Mouse (Mus musculus) intestine, postnatal 0 days (tissue): ENCODE measurements at regions not wholly inside any gene's neighbourhood (a gene's known extent, or its start where the extent isn't known, plus 50 kb on each side); places are given as distances from the start of the nearest gene placed in this dataset.

Experiments
- ATAC-seq: fragments of 200-750 bp; cut with Nextera tagmentation; 2 replicates; pipeline ENCODE4 v1.8.0; 2017; ENCODE audit warnings: mild to moderate bottlenecking, moderate TSS enrichment, moderate library complexity
- H3K27ac ChIP-seq: fragments of 300-500 bp; sonication (generic); 2 replicates; pipeline ENCODE4 v1.5.1; 2014; ENCODE audit warnings: mild to moderate bottlenecking, low read depth, low read length, moderate library complexity
- H3K27me3 ChIP-seq: fragments of 300-500 bp; sonication (generic); replicated peaks from 2 replicates; pipeline ENCODE4 v1.6.1; 2014; ENCODE audit warnings: low read length, mixed read lengths; ENCODE audit not compliant: control insufficient read depth, insufficient read depth
- H3K36me3 ChIP-seq: fragments of 300-500 bp; sonication (generic); 2 replicates; pipeline ENCODE4 v1.6.1; 2014; ENCODE audit warnings: mild to moderate bottlenecking, moderate library complexity; ENCODE audit not compliant: control insufficient read depth, insufficient read depth
- H3K4me1 ChIP-seq: fragments of 300-500 bp; sonication (generic); replicated peaks from 2 replicates; pipeline ENCODE4 v1.6.1; 2014; ENCODE audit warnings: antibody characterized with exemption, low read length, mixed read lengths; ENCODE audit not compliant: control insufficient read depth, insufficient read depth
- H3K4me2 ChIP-seq: fragments of 300-500 bp; sonication (generic); replicated peaks from 2 replicates; pipeline ENCODE4 v1.6.1; 2014; ENCODE audit warnings: low read depth, mild to moderate bottlenecking, moderate library complexity
- H3K4me3 ChIP-seq: fragments of 300-500 bp; sonication (generic); 2 replicates; pipeline ENCODE4 v1.5.1; 2014; ENCODE audit warnings: low read depth, low read length
- H3K9ac ChIP-seq: fragments of 300-500 bp; sonication (generic); 2 replicates; pipeline ENCODE4 v1.6.1; 2014; ENCODE audit warnings: mild to moderate bottlenecking, low read depth, low read length
- H3K9me3 ChIP-seq: fragments of 300-500 bp; sonication (generic); 2 replicates; pipeline ENCODE4 v1.6.1; 2016; ENCODE audit warnings: mixed run types; ENCODE audit not compliant: control insufficient read depth
- CTCF ChIP-seq: sonication (generic); IDR thresholded peaks from 2 replicates; pipeline ENCODE4 v1.5.1; 2016; ENCODE audit warnings: low read depth, mild to moderate bottlenecking, control low read depth, antibody characterized with exemption, moderate library complexity
- WGBS: fragments of 180-500 bp; shearing (Covaris S2); extraction: QIAGEN DNeasy Blood & Tissue Kit; methylation state at CpG from one replicate; pipeline ENCODE4 v1.1.7; 2014; 5-methylcytosine and 5-hydroxymethylcytosine counted together

DNA sequence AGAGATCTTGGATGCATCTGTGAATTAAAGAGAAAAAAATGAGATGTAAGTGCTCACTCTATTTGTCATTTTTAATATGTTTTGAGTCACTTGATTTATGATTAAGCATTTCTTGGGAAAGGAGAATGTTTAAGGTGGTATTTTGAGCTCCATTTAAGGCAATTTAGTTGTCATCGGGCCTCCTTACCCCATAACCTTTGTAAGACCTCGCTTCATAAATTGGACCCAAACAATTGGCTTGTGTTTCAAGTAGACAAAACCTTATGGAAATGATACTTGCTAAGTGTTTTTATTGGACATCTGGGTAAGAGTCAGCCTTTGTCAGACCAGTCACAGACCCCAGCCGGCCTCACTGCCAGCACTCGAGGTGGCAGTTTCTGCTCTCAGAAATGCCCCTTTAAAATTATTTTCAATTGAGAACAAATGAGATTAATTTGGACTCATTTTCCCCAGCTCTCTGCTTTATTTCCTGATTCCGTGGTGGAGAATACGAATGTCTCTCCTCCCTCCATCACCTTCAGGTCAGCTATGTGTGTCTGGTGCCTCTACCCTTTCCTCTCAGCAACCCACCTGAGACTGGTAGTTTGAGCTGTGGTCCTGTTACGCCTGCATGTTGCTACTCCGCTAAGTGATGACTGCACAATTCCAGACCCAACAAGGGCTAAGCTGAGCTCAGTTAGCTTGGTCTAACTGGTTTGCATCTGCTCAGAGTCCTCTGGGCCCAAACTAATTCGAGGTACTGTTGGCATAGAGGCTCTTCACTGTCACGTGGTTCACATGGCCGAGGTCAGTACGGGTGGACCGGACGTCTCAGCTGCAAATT is 78.7 kb upstream of the Veph1 start:
- Histone ChIP-seq H3K4me1 (no peaks in the 10 kb centered on the region), H3K9ac (no peak overlapping the region), H3K9me3 (no peaks in the 10 kb centered on the region), H3K36me3 (no peaks in the 10 kb centered on the region), H3K4me2 (no peak overlapping the region), H3K27me3 (no peaks in the 10 kb centered on the region), H3K27ac (no peak overlapping the region), H3K4me3 (no peak overlapping the region)
- TF ChIP-seq CTCF = no peak
- no peak for ATAC-seq
- WGBS = 70% methylated on average over 14 of the region's 14 CpGs

DNA sequence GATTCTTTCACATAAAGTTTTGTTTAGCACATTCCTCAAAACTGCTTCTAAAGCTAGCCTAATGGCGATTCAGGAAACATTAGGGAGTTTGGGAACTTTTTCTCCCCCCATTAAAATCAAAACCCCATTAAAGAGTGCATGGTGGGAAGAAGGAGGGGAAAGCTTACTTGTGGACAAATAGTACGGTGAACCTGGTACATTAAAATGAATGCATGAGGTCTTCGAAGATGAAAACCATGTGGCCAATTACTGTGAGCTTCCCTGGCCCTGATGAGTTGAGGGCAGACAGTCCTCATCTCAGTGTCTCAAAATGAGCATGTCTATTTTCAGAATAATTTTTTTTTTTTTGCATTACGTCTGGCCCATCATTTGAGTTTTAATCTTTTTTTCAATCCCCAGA is 78.0 kb upstream of the Veph1 start:
- H3K4me1 ChIP-seq = no peaks in the 10 kb centered on the region
- H3K4me3 ChIP-seq = no peak overlapping the region
- no peaks in the 10 kb centered on the region for H3K9me3 ChIP-seq
- H3K36me3 ChIP-seq = no peaks in the 10 kb centered on the region
- H3K9ac ChIP-seq = no peak overlapping the region
- no peak for ATAC-seq
- no peak overlapping the region for H3K4me2 ChIP-seq
- TF ChIP-seq CTCF = no peak
- H3K27ac ChIP-seq = no peak overlapping the region
- 87% methylated on average over 4 of the region's 4 CpGs for WGBS
- H3K27me3 ChIP-seq = no peaks in the 10 kb centered on the region

DNA sequence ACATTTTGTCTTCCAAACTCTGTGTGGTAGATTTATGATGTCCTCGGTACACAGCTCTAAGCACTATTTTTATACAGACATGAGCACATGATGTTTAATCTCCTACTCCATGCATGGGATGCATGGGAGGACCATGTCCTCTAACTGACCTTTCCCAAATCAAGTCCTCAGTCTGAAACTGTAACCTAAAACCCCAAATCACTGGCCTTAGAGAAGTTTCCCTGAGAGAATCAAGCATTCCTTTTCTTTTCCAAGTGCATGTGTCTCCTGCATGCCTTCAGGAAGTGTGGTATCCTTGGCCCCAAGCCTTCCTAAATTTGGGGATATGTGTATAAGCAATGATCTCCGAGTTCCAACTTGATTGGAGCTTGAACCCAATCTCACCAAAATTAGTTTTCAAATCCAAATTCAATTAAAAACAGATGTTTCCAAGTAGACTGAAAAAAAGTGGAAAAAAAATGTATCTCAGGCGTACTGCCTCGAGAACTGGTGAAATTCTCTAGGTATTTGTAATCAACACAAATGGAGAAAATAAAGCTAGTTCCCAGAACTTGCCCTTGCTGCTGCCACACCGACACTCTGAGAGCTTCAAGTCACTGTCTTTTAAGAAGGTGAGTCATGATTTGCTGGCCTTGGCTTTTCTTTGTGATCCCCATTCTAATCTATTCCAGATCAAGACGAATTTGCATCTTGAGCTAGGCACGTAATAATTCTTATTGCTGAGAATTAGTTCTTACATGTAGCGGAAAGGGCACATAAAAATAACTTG is 77.4 kb upstream of the Veph1 start:
- Histone ChIP-seq H3K9ac (no peak overlapping the region), H3K36me3 (no peaks in the 10 kb centered on the region), H3K9me3 (no peaks in the 10 kb centered on the region), H3K4me3 (no peak overlapping the region), H3K27ac (no peak overlapping the region), H3K4me2 (no peak overlapping the region), H3K4me1 (no peaks in the 10 kb centered on the region), H3K27me3 (no peaks in the 10 kb centered on the region)
- 82% methylated on average over 8 of the region's 8 CpGs for WGBS
- no peak for TF ChIP-seq CTCF
- no peak for ATAC-seq
